Mouse (Mus musculus) adrenal gland, adult 18-20 months (tissue): Measurements from ENCODE around the gene Fcho2. TPM values are rescaled to one million over a fixed set of nuclear protein-coding genes. Genes with fewer than 3 reads are reported as not detected.
"Not testable (repeated sequence)": the region's sequence is repeated elsewhere in the genome, so short reads cannot be mapped to it uniquely, and the experiment has no call there.

Experiments used
- DNase-seq, 2 experiments: peaks; one replicate each; pipeline ENCODE4 v3.0.0; 2021 to 2022; ENCODE audit warnings: low spot score in 2 of 2
- long read RNA-seq, 2 experiments: library from polyadenylated mRNA; stranded (forward); transcript quantifications; one replicate each; pipeline ENCODE4 v2.0.0; 2021
- total RNA-seq, 2 experiments: library from RNA; stranded (reverse); gene quantifications; 1 replicate in 1 of 2; 2 replicates in 1 of 2; pipeline ENCODE4 v1.2.3; 2021

The Fcho2 gene
- total RNA-seq, result 10 to 100 TPM; 34.4 to 43.2 TPM
- long read RNA-seq, experiment 1, result 0 reads
- long read RNA-seq, experiment 2, partial matches to known transcripts, result 4 of 8 reads
- long read RNA-seq, experiment 2, other reads (novel, unspliced or antisense), result 1 of 8 reads

DNA sequence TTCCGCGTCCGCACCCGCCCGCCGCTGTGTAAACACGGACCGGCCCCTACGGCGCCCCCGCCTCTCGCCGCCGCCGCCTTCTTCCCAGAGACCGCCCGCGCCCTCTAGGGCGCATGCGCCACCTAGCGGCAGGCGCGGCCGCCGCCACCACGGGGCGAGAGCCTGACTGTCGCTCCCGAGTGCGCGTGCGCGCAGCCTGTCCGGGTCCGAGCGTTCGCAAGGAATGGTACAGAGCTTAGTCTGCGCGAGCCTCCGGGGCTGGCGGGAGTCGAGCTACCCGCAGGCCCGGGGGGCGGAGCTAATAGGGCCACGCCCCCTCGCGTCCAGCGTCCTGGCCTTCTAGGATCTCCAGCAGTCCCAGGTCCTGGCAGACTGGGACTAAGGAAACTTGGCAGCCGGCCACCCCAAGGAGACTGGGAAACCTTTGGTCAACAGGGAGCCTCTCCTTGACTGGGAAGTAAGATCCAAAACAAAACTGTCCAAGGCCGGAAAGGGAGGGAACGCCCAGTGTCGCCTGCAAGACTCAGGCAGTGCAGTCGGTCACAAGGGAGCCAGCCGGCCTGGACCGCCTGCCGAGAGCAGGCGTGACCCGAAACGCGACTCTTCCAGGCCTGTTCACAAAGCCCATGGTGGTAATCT is at the start of gene Fcho2:
Gene Fcho2, minus strand, starts transcription at position 303 of the 639 bp plus-strand sequence.
- DNase-seq, result peak; percentile 99

DNA sequence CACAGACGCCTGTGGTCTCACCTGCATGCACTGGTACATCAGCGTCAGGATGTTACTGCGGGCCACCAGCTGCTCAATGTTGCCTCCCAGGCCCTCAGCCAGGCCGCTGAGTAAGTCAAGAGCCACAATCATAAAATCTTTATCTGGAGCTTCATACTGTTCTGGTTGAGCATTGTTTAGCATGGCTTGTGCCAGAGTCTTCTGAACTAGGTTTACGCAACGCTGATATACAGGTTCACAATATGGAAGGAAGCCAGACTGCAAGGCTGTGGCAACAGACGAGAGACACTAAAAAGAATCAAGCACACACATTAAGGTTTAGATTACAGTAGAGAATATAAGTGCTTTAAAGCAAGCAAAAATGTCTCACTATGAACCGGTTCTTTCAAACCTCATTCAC is 40.0 kb upstream of the Fcho2 start:
- DNase-seq, result no peak

DNA sequence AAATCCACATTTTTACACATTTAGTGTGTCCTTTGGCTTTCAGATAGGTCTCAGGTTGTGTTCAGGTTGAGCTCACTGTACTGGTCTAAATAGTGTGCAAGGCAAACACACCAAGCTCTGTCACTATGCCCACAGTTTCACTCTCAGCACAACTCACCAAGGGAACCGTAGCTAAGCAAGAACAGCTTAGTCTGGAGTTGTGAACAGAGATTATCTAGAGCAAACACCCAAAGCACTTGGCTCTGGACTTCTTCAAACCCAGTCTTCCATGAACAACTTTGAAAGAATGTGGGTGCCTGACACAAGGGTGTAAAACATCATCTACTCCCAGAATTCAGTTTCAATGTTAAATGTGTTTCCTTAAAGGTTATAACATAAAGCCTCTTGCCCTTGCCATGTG is 30.5 kb upstream of the Fcho2 start:
- no peak for DNase-seq

- DNase-seq, result no peak
Measured at GRCm38 (mm10) chr13:98836423-98837088, 21.3 kb upstream of the Fcho2 start.

DNA sequence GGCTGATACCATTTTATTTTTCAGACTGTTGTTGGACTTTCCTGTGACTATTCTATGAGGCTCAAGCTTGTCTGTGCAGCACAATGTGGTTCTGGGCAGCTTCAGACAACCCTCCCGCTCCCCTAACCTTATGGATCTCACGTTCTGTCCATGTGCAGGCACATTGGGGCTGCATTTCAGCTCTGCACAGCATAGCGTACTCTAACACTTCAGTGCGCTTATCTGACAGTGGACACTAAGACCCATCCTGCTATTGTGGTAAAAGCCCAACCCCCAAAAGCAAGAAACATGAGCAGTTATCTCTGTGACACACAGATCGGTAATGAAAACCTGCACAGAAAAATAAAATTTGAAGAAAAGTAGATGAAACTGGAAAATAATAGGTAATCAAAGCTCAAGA is 20.5 kb upstream of the Fcho2 start:
- DNase-seq, result no peak

DNA sequence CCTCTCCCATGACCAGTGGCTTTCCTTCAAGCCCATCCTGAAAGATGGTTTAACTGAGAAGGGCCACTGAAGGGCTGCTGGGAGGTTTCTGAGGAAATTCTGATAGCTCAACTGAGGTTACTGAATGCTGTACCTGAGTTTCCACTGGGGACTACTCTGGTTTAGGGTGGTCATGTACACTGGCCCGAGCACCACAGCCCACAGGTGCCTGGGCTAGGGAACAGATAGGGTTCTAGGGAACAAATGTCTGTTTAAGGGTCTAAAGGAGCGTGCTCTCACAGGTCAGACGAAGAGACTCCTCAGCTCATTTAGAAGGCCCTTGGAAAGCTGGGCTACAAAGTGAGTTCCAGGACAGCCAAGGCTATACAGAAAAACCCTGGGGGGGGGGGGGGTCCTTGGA is 19.5 kb upstream of the Fcho2 start:
- no peak for DNase-seq

GRCm38 (mm10) chr13:98834199-98834598 is 18.9 kb upstream of the Fcho2 start:
- DNase-seq, result no peak

DNA sequence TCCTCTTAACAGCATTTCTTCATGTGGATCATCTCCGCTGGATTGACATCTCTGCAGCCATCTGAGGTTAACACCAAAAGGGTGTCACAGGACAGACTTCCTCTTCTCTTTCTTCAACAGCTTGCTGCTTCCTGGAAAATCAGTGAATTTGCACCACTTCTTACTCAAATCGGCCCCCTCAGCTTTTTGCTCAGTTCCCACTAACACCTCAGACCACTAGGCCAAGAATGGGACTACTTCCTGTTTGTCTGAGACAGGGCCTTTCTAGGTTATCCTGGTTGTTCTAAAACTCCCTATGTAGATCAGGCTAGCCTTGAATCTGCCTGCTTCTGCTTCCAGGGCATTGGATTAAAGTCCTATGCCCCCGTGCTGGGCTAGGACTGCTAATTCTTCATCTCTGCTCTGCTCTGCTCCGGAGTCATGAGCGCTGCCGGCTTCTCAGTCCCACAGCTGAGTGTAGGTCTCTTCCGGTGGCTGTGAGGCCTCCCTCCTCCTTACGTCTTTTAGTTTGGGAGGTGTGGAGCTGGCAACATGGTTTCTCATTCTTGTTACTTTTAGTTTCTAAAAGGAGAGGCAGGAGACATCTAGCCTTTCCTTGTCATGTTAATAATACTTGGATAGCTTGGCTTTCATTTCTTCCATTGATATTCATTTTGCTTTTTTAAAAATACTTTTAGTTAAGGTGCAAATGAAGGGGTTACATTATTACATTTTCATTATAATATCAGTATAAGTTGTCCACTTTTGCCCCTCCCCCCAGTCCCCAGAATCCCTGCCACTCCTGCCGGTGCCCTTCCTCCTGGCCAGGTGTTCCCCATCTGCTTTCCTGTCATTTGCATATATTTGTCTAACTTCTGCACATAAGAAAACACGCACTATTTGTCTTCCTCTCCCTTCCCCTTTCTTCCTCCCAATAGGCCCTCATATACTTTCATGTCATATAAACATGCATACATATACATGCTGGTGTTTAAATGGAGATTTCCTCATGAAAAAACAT is 17.5 kb upstream of the Fcho2 start:
- DNase-seq, result no peak

GRCm38 (mm10) chr13:98829026-98829425 is 13.8 kb upstream of the Fcho2 start:
- DNase-seq, result not testable (repeated sequence)

DNA sequence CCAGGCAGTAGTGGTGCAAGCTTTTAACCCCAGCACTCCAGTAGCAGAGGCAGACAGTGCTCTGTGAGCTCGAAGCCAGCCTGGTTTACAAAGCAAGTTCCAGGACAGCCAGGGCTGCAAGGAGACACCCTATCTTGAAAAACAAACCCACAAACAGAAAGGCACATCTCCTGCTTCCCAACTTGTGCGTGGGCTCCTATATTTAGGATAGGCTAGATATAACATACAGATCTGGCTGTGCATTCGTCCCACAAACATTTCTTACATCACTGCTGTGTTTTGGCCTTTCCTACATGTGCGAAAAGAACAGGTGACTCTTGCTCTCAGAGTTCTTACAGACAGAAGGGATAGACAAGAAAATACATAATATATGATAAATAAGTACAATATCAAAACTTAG is 10.3 kb upstream of the Fcho2 start:
- no peak for DNase-seq

GRCm38 (mm10) chr13:98819094-98819493 is 3.8 kb upstream of the Fcho2 start:
- DNase-seq, result no peak

GRCm38 (mm10) chr13:98818205-98818604 is 3.0 kb upstream of the Fcho2 start:
- no peak for DNase-seq

DNA sequence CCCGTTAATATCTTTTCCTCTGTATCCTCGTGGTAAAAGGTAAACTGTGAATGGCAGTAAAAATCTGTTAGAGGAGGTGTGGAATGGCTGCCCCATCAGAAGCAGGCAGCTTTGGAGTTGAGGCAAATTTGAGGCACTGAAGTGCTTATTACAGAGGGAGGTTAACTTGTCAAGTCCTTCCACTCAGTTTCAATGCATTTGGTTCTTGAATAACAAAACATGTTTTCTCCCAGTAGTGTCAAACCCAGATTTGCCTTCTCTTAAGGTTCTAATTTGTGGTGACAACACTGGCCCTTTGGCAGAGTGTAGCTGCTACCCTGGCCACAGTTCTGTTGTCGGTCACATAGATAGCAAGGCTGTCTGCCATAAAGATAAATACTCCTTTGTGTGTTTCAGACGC is 2.5 kb upstream of the Fcho2 start:
- DNase-seq, result no peak

DNA sequence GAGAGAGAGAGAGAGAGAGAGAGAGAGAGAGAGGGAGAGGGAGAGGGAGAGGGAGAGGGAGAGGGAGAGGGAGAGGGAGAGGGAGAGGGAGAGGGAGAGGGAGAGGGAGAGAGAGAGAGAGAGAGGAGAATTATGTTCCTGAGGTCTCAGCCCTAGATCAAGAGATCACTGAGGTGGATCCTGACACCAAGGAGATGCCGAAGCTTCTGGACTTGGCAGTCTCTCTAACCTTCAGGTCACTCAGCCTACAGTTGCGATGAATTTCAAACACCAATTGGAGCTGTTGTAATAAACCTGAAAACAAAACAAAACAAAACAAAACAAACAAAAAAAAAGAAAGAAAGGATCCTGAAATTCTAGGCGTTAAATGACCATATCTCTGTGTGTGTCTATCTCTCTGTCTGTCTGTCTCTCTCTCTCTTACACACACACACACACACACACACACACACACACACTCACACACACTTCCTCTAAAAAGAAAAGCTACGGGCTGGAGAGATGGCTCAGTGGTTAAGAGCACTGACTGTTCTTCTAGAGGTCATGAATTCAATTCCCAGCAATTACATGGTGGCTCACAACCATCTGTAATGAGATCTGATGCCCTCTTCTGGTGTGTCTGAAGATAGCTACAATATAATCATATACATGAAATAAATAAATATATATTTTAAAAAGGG is 1.9 kb upstream of the Fcho2 start:
- DNase-seq, result not testable (repeated sequence)

GRCm38 (mm10) chr13:98816571-98816970 is 1.3 kb upstream of the Fcho2 start:
- no peak for DNase-seq

- peak in 1 of 2 experiments; percentile 66 for DNase-seq
Measured at GRCm38 (mm10) chr13:98814275-98815040, 791 bp downstream of the Fcho2 start.

DNA sequence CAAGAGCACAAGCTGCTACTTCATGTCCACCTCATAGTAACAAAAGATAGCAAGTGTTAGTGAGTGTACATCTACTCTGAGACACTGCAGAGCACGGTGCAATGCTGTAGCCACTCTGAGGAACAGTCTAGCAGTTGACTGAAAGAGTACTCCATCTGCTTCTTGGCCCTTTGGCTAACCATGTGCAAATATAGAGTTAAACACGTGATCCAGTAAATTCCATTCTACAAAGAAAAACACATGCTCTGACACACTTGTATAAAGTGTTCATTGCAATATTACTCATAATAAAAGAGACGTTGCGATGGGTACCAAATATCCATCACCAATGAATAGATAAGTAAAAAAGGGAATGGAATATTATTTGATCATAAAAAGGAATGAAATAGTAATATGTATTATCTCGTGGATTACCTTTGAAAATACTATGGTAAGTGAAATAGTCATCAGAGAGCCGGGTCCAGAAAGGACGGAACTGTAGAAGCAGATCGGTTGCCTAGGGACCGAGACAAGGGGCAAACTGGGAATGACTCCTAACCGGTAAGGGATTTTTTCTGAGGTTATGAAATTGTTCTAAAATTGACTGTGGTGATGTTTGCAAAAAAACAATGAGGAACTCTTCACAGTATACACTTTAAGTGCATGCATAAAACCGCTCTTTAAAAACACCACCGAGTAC is 1.5 kb downstream of the Fcho2 start:
- DNase-seq, result no peak

GRCm38 (mm10) chr13:98813167-98813566 is 2.1 kb downstream of the Fcho2 start:
- no peak for DNase-seq

DNA sequence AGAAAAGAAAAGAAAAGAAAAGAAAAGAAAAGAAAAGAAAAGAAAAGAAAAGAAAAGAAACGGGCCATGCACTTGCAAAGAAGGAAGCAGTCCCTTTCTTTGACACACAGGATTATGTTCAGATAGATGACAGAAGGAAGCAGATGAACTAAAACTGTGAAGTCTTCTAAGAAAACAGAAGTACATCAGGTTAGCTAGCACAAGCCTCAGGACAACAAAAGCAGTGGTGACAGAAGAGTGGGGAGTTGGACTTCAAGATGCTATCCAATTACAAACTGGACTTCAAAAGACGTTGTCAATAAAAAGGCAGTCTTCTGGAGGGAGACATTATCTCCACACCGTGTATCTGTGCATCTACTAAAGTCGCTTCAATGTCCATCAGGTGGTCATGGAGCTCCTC is 3.0 kb downstream of the Fcho2 start:
- no peak for DNase-seq

DNA sequence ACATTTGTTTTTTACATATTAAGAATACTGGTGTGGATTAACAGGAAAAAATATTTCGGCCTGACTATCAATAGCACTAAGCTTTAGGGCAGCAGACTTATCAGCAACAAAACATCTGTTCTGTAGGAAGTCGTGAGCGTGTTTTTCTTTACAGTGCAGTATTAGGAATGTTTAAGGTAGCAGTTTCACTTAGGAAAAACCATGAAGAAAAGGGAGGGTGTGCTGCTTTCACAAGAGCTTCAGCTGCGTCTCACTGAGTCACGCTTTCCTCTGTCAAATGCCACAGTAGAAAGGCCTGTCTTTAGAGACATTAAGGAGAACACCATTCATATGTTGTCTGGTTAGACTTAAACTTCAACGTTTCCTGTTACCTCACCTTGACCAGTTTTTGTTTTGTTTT is 5.1 kb downstream of the Fcho2 start:
- no peak for DNase-seq
